Mouse (Mus musculus) spleen, adult 2 months (tissue): Measurements from ENCODE around the gene Amy2a4. TPM values are rescaled to one million over a fixed set of nuclear protein-coding genes. Genes with fewer than 3 reads are reported as not detected.
"Not testable (repeated sequence)": the region's sequence is repeated elsewhere in the genome, so short reads cannot be mapped to it uniquely, and the experiment has no call there.

ENCODE experiments used
- DNase-seq, 2 experiments: peaks; one replicate each; pipeline versions ENCODE4 v3.0.0 to v3.0.0-alpha.2; 2012 to 2021; ENCODE audit warnings: low spot score in 2 of 2, low read depth in 1 of 2
- H3K27ac ChIP-seq: fragments of 200-500 bp; 2 replicates; pipeline ENCODE4 v1.5.1; 2012; ENCODE audit warnings: low read length, inconsistent platforms; ENCODE audit not compliant: insufficient read depth
- H3K27me3 ChIP-seq: fragments of 200-500 bp; 2 replicates; pipeline ENCODE4 v1.6.1; 2012; ENCODE audit warnings: mild to moderate bottlenecking, moderate library complexity, low read length, inconsistent platforms; ENCODE audit not compliant: control insufficient read depth, insufficient read depth
- H3K36me3 ChIP-seq: fragments of 200-500 bp; 2 replicates; pipeline ENCODE4 v1.6.1; 2012; ENCODE audit warnings: mild to moderate bottlenecking, low read length, inconsistent platforms; ENCODE audit not compliant: control insufficient read depth, insufficient read depth
- H3K4me1 ChIP-seq: fragments of 200-500 bp; 2 replicates; pipeline ENCODE4 v1.6.1; 2011; ENCODE audit warnings: inconsistent platforms; ENCODE audit not compliant: control insufficient read depth, insufficient read depth, insufficient read length
- H3K4me3 ChIP-seq: fragments of 200-500 bp; 2 replicates; pipeline ENCODE4 v1.5.1; 2011; ENCODE audit warnings: mild to moderate bottlenecking, inconsistent platforms; ENCODE audit not compliant: insufficient read depth, insufficient read length; ENCODE audit errors: extremely low read depth
- WGBS: fragments of 180-500 bp; shearing (Covaris S2); methylation state at CpG from one replicate; pipeline ENCODE4 v1.1.7; 2018; 5-methylcytosine and 5-hydroxymethylcytosine counted together
- polyA plus RNA-seq: library from polyadenylated mRNA; depleted of rRNA; stranded (reverse); fragments of >200 nt; gene quantifications from 2 replicates; pipeline ENCODE4 v1.2.3, GENCODE M21; 2012; rRNA removed

The Amy2a4 gene
- 218 and 339 TPM in 2 replicates for polyA plus RNA-seq

- not testable (repeated sequence) for H3K4me1 ChIP-seq, DNase-seq, H3K36me3 ChIP-seq, H3K4me3 ChIP-seq, H3K27me3 ChIP-seq, H3K27ac ChIP-seq
- no CpG with 5 or more reads among the region's 4 CpGs for WGBS
Observed at GRCm38 (mm10) chr3:113291349-113291748, at the start of gene Amy2a4. Gene Amy2a4, minus strand, starts transcription at chr3:113291449.

DNA sequence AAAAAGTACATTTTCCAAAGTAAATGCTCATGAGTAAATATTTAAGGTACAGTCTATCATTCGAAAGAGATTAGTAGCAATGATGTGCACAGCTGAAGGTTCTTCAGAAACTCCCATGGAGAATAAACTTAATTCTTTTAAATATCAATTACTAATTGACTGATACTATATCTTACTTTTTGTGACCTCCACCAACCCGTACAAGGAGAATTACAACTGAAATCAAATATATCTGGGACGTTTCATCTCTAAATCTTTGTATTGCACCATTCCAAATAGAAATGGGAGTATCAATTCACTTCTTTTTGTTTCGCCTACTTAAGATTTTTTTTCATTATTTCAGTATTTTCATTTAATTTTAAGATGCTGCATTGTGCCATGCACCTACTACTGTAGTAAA lies 32.7 kb upstream of the Amy2a4 start, which contains the start of gene Amy2a3:
Gene Amy2a3, minus strand, starts transcription at position 101 of the 400 bp plus-strand sequence.
- no CpG with 5 or more reads among the region's 4 CpGs for WGBS
- H3K4me3 ChIP-seq, H3K27ac ChIP-seq, H3K27me3 ChIP-seq, H3K36me3 ChIP-seq, DNase-seq, H3K4me1 ChIP-seq: not testable (repeated sequence)

- H3K36me3 ChIP-seq = not testable (repeated sequence)
Observed at GRCm38 (mm10) chr3:113312937-113313336, 21.7 kb upstream of the Amy2a4 start.

DNA sequence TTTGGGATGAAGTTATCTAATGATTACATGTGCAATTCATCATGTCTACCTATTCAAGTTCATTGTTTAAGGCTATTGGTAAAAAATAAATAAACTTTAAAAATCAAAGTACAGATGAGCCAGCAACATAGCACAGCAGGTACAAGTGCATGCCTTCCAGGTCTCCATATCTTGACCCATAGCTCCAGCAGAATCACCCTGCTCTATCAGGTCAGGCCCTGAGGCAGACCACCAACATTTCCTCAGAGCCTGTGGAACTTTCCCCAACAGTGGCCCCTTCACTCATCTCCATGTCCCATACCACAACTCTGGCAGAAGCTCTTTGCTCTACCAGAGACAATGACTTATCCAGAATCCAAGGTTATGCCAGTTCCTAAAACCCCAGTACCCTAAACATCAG lies 11.0 kb downstream of the Amy2a4 start:
- DNase-seq, H3K4me1 ChIP-seq, H3K27me3 ChIP-seq, H3K36me3 ChIP-seq, H3K27ac ChIP-seq, H3K4me3 ChIP-seq: not testable (repeated sequence)

More at GRCm38 (mm10) chr3:113312937-113313336, 21.7 kb upstream of the Amy2a4 start:
- not testable (repeated sequence) for H3K27ac ChIP-seq, H3K4me3 ChIP-seq, DNase-seq, H3K27me3 ChIP-seq, H3K4me1 ChIP-seq
- WGBS = no CpG with 5 or more reads among the region's 3 CpGs

GRCm38 (mm10) chr3:113279586-113279985 lies 11.7 kb downstream of the Amy2a4 start:
- not testable (repeated sequence) for DNase-seq, H3K27me3 ChIP-seq, H3K4me3 ChIP-seq, H3K36me3 ChIP-seq, H3K4me1 ChIP-seq, H3K27ac ChIP-seq

DNA sequence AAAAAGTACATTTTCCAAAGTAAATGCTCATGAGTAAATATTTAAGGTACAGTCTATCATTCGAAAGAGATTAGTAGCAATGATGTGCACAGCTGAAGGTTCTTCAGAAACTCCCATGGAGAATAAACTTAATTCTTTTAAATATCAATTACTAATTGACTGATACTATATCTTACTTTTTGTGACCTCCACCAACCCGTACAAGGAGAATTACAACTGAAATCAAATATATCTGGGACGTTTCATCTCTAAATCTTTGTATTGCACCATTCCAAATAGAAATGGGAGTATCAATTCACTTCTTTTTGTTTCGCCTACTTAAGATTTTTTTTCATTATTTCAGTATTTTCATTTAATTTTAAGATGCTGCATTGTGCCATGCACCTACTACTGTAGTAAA lies 32.5 kb downstream of the Amy2a4 start, which contains the start of gene Amy2a5:
Gene Amy2a5, minus strand, starts transcription at position 101 of the 400 bp plus-strand sequence.
- H3K36me3 ChIP-seq, H3K4me3 ChIP-seq, H3K4me1 ChIP-seq, H3K27me3 ChIP-seq, H3K27ac ChIP-seq, DNase-seq: not testable (repeated sequence)
- WGBS = no CpG with 5 or more reads among the region's 4 CpGs

Other genes starting within 250 kb of the Amy2a4 start
- 169 and 311 TPM in 2 replicates for gene Amy2a5, start 32.6 kb downstream of the Amy2a4 start, polyA plus RNA-seq
- gene Amy2a3, start 32.6 kb upstream of the Amy2a4 start, polyA plus RNA-seq = 218 and 339 TPM in 2 replicates
- gene Amy2a2, start 65.2 kb upstream of the Amy2a4 start, polyA plus RNA-seq = 218 and 339 TPM in 2 replicates
- gene Amy2a1, start 241.0 kb upstream of the Amy2a4 start, polyA plus RNA-seq = 332 TPM in 1 of 2 replicates, not detected in the other